Mouse (Mus musculus) intestine, embryonic 16.5 days (tissue): ENCODE data around the gene Asic4. TPM values are rescaled to one million over a fixed set of nuclear protein-coding genes. Genes with fewer than 3 reads are reported as not detected.

ENCODE experiments used
- ATAC-seq: fragments of 200-750 bp; cut with Nextera tagmentation; 2 replicates; pipeline ENCODE4 v1.8.0; 2017; ENCODE audit warnings: moderate TSS enrichment, moderate library complexity
- H3K27ac ChIP-seq: fragments of 300-500 bp; sonication (generic); 2 replicates; pipeline ENCODE4 v1.5.1; 2014; ENCODE audit warnings: mild to moderate bottlenecking, low read length
- H3K27me3 ChIP-seq: fragments of 300-500 bp; sonication (generic); replicated peaks from 2 replicates; pipeline ENCODE4 v1.6.1; 2014; ENCODE audit warnings: low read length, control low read depth, mixed read lengths; ENCODE audit not compliant: control insufficient read depth, insufficient read depth
- H3K36me3 ChIP-seq: fragments of 300-500 bp; sonication (generic); 2 replicates; pipeline ENCODE4 v1.6.1; 2014; ENCODE audit warnings: low read length, control low read depth; ENCODE audit not compliant: control insufficient read depth, insufficient read depth
- H3K4me1 ChIP-seq: fragments of 300-500 bp; sonication (generic); 2 replicates; pipeline ENCODE4 v1.6.1; 2014; ENCODE audit warnings: low read length, control low read depth, mixed read lengths; ENCODE audit not compliant: control insufficient read depth, insufficient read depth
- H3K4me2 ChIP-seq: fragments of 300-500 bp; sonication (generic); 2 replicates; pipeline ENCODE4 v1.6.1; 2014; ENCODE audit warnings: low read depth, low read length, control low read depth
- H3K4me3 ChIP-seq: fragments of 300-500 bp; sonication (generic); 2 replicates; pipeline ENCODE4 v1.5.1; 2014; ENCODE audit warnings: mild to moderate bottlenecking, low read length
- H3K9ac ChIP-seq: fragments of 300-500 bp; sonication (generic); 2 replicates; pipeline ENCODE4 v1.6.1; 2014; ENCODE audit warnings: low read depth, low read length
- H3K9me3 ChIP-seq: fragments of 300-500 bp; sonication (generic); 2 replicates; pipeline ENCODE4 v1.6.1; 2016; ENCODE audit warnings: low read length, control low read depth; ENCODE audit not compliant: control insufficient read depth
- WGBS: fragments of 180-500 bp; shearing (Covaris S2); extraction: QIAGEN DNeasy Blood & Tissue Kit; methylation state at CpG from one replicate; pipeline ENCODE4 v1.1.7; 2014; 5-methylcytosine and 5-hydroxymethylcytosine counted together
- polyA plus RNA-seq: library from polyadenylated mRNA; unstranded; fragments of >200 nt; fragmentation: Nextera tagmentation; extraction: Ambion mirVana; gene quantifications from 2 replicates; pipeline ENCODE4 v1.2.1, GENCODE M21; 2015

Gene Asic4
- polyA plus RNA-seq, 1 experiment from 2014 or later: 2.4 TPM

GRCm38 (mm10) chr1:75421794-75422193 is 28.4 kb upstream of the Asic4 start:
- no peaks in the 10 kb centered on the region for H3K36me3 ChIP-seq
- no peak overlapping the region for H3K4me3 ChIP-seq
- no peak overlapping the region for H3K9ac ChIP-seq
- WGBS: 34% methylated on average over 20 of the region's 20 CpGs
- peaks cover 38% of the 10 kb centered on the region for H3K27me3 ChIP-seq
- no peak overlapping the region for H3K27ac ChIP-seq
- H3K4me2 ChIP-seq: no peak overlapping the region
- H3K9me3 ChIP-seq: no peaks in the 10 kb centered on the region
- no peak for ATAC-seq
- peaks cover 10% of the 10 kb centered on the region for H3K4me1 ChIP-seq

- peak; percentile 4; the same call in 1 of the 2 replicates for ATAC-seq
- H3K4me1 ChIP-seq: peaks cover 10% of the 10 kb centered on the region
- H3K4me2 ChIP-seq: peak overlapping the region; percentile 69
- H3K9me3 ChIP-seq: no peaks in the 10 kb centered on the region
- H3K4me3 ChIP-seq: peak overlapping the region; percentile 42
- H3K27ac ChIP-seq: no peak overlapping the region
- peaks cover 38% of the 10 kb centered on the region for H3K27me3 ChIP-seq
- H3K9ac ChIP-seq: peak overlapping the region; percentile 53
- H3K36me3 ChIP-seq: no peaks in the 10 kb centered on the region
- WGBS: 22% methylated on average over 32 of the region's 32 CpGs
Measured at GRCm38 (mm10) chr1:75422216-75422822, 27.9 kb upstream of the Asic4 start.

- peaks cover 10% of the 10 kb centered on the region for H3K4me1 ChIP-seq
- H3K4me2 ChIP-seq: peak overlapping the region; percentile 69
- H3K9ac ChIP-seq: peak overlapping the region; percentile 53
- peaks cover 38% of the 10 kb centered on the region for H3K27me3 ChIP-seq
- H3K4me3 ChIP-seq: peak overlapping the region; percentile 42
- H3K27ac ChIP-seq: no peak overlapping the region
- no peaks in the 10 kb centered on the region for H3K36me3 ChIP-seq
- no peaks in the 10 kb centered on the region for H3K9me3 ChIP-seq
- ATAC-seq: peak; percentile 63
- 4% methylated on average over 71 of the region's 71 CpGs for WGBS
Measured at GRCm38 (mm10) chr1:75422823-75423471, 27.3 kb upstream of the Asic4 start.

- H3K4me3 ChIP-seq: no peak overlapping the region
- H3K27me3 ChIP-seq: peaks cover 38% of the 10 kb centered on the region
- H3K9me3 ChIP-seq: no peaks in the 10 kb centered on the region
- H3K9ac ChIP-seq: no peak overlapping the region
- no peak overlapping the region for H3K4me2 ChIP-seq
- no peaks in the 10 kb centered on the region for H3K36me3 ChIP-seq
- ATAC-seq: no peak
- H3K4me1 ChIP-seq: peaks cover 10% of the 10 kb centered on the region
- WGBS: 78% methylated on average over 11 of the region's 11 CpGs
- H3K27ac ChIP-seq: no peak overlapping the region
Measured at GRCm38 (mm10) chr1:75423780-75424390, 26.4 kb upstream of the Asic4 start.

- peaks cover 35% of the 10 kb centered on the region for H3K27me3 ChIP-seq
- H3K27ac ChIP-seq: no peak overlapping the region
- H3K4me2 ChIP-seq: no peak overlapping the region
- 25% methylated on average over 10 of the region's 10 CpGs for WGBS
- no peaks in the 10 kb centered on the region for H3K9me3 ChIP-seq
- no peak overlapping the region for H3K9ac ChIP-seq
- ATAC-seq: no peak
- no peaks in the 10 kb centered on the region for H3K36me3 ChIP-seq
- H3K4me1 ChIP-seq: peaks cover 10% of the 10 kb centered on the region
- no peak overlapping the region for H3K4me3 ChIP-seq
Measured at GRCm38 (mm10) chr1:75425796-75426471, 24.3 kb upstream of the Asic4 start.

GRCm38 (mm10) chr1:75435475-75436328 is 14.5 kb upstream of the Asic4 start, which contains the start of gene Gmppa:
Gmppa (plus strand) TSS chr1:75435930.
- H3K4me2 ChIP-seq: peak within 1 kb of the TSS; percentile 58
- H3K36me3 ChIP-seq: 0 out of 2 replicates have a peak, but pooled peaks cover 4% of the 10 kb centered on the region
- H3K4me3 ChIP-seq: peak within 1 kb of the TSS; percentile 66
- peaks cover 19% of the 10 kb centered on the region for H3K4me1 ChIP-seq
- peak within 1 kb of the TSS; percentile 76 for H3K9ac ChIP-seq
- no peaks in the 10 kb centered on the region for H3K27me3 ChIP-seq
- 5% methylated on average over 28 of the region's 28 CpGs for WGBS
- peak within 1 kb of the TSS; percentile 39; the same call in 1 of the 2 replicates for H3K27ac ChIP-seq
- no peaks in the 10 kb centered on the region for H3K9me3 ChIP-seq
- peak; percentile 88 for ATAC-seq

- Histone ChIP-seq H3K4me2 (no peak overlapping the region), H3K9ac (no peak overlapping the region), H3K27ac (no peak overlapping the region), H3K27me3 (no peaks in the 10 kb centered on the region), H3K4me1 (peaks cover 19% of the 10 kb centered on the region), H3K9me3 (no peaks in the 10 kb centered on the region), H3K4me3 (no peak overlapping the region), H3K36me3 (0 out of 2 replicates have a peak, but pooled peaks cover 5% of the 10 kb centered on the region)
- whole genome bisulfite sequencing: 83% methylated on average over 8 of the region's 9 CpGs
- no peak for ATAC-seq
Measured at GRCm38 (mm10) chr1:75438782-75439181, 11.5 kb upstream of the Asic4 start.

GRCm38 (mm10) chr1:75440661-75441060 is 9.6 kb upstream of the Asic4 start:
- H3K4me1 ChIP-seq: peaks cover 24% of the 10 kb centered on the region
- H3K4me3 ChIP-seq: no peak overlapping the region
- 93% methylated on average over 7 of the region's 7 CpGs for WGBS
- H3K9ac ChIP-seq: no peak overlapping the region
- H3K9me3 ChIP-seq: no peaks in the 10 kb centered on the region
- no peak overlapping the region for H3K27ac ChIP-seq
- H3K36me3 ChIP-seq: 0 out of 2 replicates have a peak, but pooled peaks cover 5% of the 10 kb centered on the region
- no peak overlapping the region for H3K4me2 ChIP-seq
- peaks cover 12% of the 10 kb centered on the region; the same call in 1 of the 2 replicates for H3K27me3 ChIP-seq
- no peak for ATAC-seq
